Mouse (Mus musculus) cortical plate, adult 2 months (tissue): Measurements from ENCODE around the gene Kctd2.

Source experiments
- CTCF ChIP-seq: fragments of 200-500 bp; IDR thresholded peaks from 2 replicates; pipeline ENCODE4 v1.5.1; 2011; ENCODE audit warnings: mild to moderate bottlenecking, control low read depth, low read length; ENCODE audit not compliant: insufficient read depth; ENCODE audit errors: extremely low read depth
- POLR2A ChIP-seq: fragments of 200-500 bp; IDR thresholded peaks from 2 replicates; pipeline ENCODE4 v1.6.1; 2011; ENCODE audit warnings: mild to moderate bottlenecking, low read length, control low read depth; ENCODE audit not compliant: insufficient read depth; ENCODE audit errors: extremely low read depth

DNA sequence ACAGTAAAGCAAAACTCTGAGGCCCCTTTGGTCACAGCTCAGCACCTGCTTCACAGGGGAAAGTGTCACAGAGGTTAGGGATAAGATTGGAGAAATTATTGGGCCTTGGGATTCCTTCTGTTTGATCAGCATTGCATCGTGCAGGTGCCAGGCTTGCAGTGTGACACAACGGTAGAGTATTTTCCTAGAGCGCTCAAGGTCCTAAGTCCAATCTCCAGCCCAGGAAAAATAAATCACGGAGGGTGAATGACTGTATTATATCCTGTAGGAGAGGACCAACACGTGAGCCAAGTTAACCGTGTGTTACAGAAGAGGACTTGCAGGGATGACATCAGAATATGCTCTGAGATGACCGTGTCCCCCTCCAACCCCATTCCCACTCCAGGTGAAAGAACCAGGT, 30.2 kb downstream of the Kctd2 start:
- no peak for TF ChIP-seq POLR2A
- no peak for TF ChIP-seq CTCF
